Mouse (Mus musculus) cerebellum, adult 11 months (tissue): ENCODE data around the gene Gm8104.
"Not testable (repeated sequence)": the region's sequence is repeated elsewhere in the genome, so short reads cannot be mapped to it uniquely, and the experiment has no call there.

Experiments
- DNase-seq: peaks from one replicate; pipeline ENCODE4 v3.0.0; 2022

Gm8104 gene

GRCm38 (mm10) chr14:43100301-43100700, at the start of gene Gm8104:
Gene Gm8104, plus strand, starts transcription at chr14:43100601.
- not testable (repeated sequence) for DNase-seq

GRCm38 (mm10) chr14:43058063-43058462, 42.3 kb upstream of the Gm8104 start:
- not testable (repeated sequence) for DNase-seq

- DNase-seq = not testable (repeated sequence)
Measured at GRCm38 (mm10) chr14:43060179-43060578, 40.2 kb upstream of the Gm8104 start.

DNA sequence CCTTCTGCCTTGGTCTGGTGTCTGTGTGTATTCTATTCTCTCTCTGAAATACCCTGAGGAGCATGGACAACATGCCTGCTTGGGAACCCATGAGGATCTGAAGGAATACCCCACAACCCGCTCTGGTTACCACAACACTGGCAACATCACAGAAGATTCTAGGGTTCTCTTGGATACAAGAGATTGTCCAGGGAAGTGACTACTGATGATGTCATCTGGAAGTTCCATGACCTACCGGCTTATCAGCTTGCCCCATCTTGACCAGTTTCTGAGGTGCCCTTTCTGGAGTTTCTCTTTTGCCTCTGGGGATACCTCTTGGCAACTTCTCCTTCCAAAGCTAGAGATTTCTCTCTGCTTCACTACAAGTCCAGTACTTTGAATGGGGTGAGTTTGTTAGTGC, 23.9 kb upstream of the Gm8104 start, which contains the start of gene Gm8094:
Gene Gm8094, minus strand, starts transcription at position 101 of the 400 bp plus-strand sequence.
- not testable (repeated sequence) for DNase-seq

DNA sequence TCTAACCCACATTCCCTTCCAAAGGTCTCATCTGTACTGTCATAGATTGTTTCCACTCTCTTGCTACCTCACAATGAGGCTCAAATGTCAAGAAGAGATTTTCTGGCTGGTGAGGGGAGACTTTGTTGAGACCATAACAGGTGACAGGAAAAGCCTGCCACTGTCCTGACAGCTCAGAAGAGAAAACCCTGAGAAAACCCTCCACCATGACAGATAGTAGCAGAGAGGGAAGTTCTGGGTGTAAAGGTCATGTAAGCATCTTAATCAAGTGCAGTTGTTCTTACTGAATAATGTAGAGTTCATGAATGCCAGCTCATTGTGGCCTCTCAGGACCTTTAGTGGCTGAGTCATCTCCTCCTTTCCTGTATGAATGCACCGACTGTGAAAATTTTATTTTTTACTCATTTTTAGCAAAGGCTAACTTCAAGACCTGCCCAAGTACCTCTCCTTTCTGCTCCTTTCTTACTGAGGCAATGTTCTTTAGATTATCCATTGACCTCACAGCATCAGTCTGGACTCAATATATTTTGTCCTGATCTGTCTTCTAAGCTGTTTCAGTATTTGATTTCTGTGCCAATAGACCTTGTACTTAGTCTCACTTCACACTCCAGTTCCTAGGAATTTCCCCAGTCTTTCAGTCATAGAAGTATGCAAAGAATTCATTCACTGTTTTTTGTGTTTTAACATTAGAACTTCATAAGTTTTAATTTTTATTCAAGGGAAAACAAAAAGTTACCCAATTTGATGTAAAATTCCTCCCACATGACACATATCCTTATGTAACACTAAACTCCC, 15.3 kb upstream of the Gm8104 start:
- DNase-seq = not testable (repeated sequence)

DNA sequence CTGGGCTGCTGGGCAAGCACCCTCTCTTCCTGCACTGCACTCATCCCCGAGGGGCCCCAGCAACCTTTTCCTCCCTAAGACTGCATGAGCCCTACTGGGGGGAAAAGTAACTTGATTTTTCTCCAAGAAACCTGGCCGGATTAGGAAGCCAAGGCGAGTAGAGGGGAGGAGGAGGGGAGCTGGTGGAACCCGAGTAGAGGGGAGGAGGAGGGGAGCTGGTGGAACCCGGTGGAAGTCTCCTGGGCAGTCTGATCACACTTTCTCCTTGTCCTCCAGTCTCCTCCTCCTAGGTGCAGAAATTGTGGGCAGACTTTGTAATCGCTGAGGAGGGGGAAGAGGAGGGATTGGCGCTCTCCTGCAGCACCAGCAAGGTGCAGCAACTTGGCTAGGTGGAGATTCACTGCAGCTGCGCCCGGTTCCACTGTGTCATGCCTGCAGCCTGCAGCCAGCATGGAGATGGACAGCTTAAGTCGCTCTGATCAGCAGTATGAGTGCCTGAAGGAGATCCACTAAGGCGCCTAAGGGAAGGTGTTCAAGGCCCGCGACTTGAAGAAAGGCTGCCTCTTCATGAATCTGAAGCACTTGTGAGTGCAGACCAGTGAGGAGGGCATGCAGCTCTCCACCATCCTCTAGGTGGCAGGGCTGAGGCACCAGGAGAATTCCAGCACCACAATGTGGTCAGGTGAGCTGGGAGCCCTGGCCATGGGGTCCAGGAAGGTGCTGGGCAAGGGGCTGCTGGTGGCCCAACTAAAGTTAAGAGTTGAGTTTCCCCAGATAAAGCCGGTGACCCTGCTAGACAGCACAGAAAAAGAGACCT, 11.1 kb upstream of the Gm8104 start:
- DNase-seq = not testable (repeated sequence)

GRCm38 (mm10) chr14:43119673-43120072, 19.3 kb downstream of the Gm8104 start:
- not testable (repeated sequence) for DNase-seq

DNA sequence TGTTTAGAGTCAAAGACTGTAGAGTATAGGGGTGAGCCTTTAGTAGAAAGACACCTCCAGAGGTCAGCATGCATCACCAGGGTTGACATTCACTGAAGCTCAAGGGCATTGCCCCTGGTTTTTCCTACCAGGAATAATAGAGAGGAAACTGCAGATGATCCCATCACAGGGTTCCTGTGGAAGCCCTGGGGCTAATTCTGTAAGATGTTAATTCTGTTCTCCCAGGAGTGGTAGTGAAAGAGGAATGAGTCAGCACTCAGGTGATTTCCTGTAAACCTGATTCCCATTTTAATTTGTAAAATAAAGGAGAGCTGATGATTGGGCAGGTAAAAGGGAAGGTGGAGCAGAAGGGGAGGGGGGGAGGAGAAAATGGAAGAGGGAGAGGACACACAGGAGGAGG, 25.9 kb downstream of the Gm8104 start:
- DNase-seq = not testable (repeated sequence)
